Mouse (Mus musculus): ENCODE measurements around the gene Fer1l5.

GRCm38 (mm10) chr1:36429511-36429910 is 57.4 kb downstream of the Fer1l5 start:
- TF ChIP-seq CTCF (IDR thresholded peaks at IDR 0.05; ENCODE audit: control insufficient read depth, insufficient read depth, low read length) (no peak), POLR2A (IDR thresholded peaks at IDR 0.05; ENCODE audit: borderline replicate concordance, control insufficient read depth, low read depth, low read length) (no peak)
